Mouse (Mus musculus): Measurements from ENCODE around the gene Zfp239.
A peak's percentile ranks its signal among the peaks of the same experiment; 100 is the strongest.

Zfp239 gene

GRCm38 (mm10) chr6:117879408-117880115 is 17.7 kb downstream of the Zfp239 start:
- peak; percentile 99 for DNase-seq (ENCODE audit: inconsistent ontology term)

GRCm38 (mm10) chr6:117880394-117880838 is 18.5 kb downstream of the Zfp239 start:
- peak; percentile 76 for DNase-seq (ENCODE audit: inconsistent ontology term)

GRCm38 (mm10) chr6:117881229-117881628 is 19.3 kb downstream of the Zfp239 start:
- no peak for DNase-seq (ENCODE audit: inconsistent ontology term)

GRCm38 (mm10) chr6:117881997-117882396 is 20.1 kb downstream of the Zfp239 start:
- no peak for DNase-seq (ENCODE audit: inconsistent ontology term)

- no peak for DNase-seq (ENCODE audit: inconsistent ontology term)
Observed at GRCm38 (mm10) chr6:117885943-117886342, 24.0 kb downstream of the Zfp239 start.

GRCm38 (mm10) chr6:117888032-117888431 is 26.1 kb downstream of the Zfp239 start:
- no peak for DNase-seq (ENCODE audit: inconsistent ontology term)

- peak; percentile 79 for DNase-seq (ENCODE audit: inconsistent ontology term)
Observed at GRCm38 (mm10) chr6:117888642-117889096, 26.8 kb downstream of the Zfp239 start.

GRCm38 (mm10) chr6:117890257-117890656 is 28.4 kb downstream of the Zfp239 start:
- no peak for DNase-seq (ENCODE audit: inconsistent ontology term)

GRCm38 (mm10) chr6:117891369-117892160 is 29.7 kb downstream of the Zfp239 start:
- DNase-seq (ENCODE audit: inconsistent ontology term) = no peak

GRCm38 (mm10) chr6:117892386-117892785 is 30.5 kb downstream of the Zfp239 start:
- DNase-seq (ENCODE audit: inconsistent ontology term) = no peak

GRCm38 (mm10) chr6:117893435-117893834 is 31.5 kb downstream of the Zfp239 start:
- no peak for DNase-seq (ENCODE audit: inconsistent ontology term)

- no peak for DNase-seq (ENCODE audit: inconsistent ontology term)
Observed at GRCm38 (mm10) chr6:117897800-117898199, 35.9 kb downstream of the Zfp239 start.

GRCm38 (mm10) chr6:117900126-117901080 is 38.5 kb downstream of the Zfp239 start, which contains the start of gene Hnrnpf:
Gene Hnrnpf (plus strand): TSS chr6:117900324.
- no peak for DNase-seq (ENCODE audit: inconsistent ontology term)

- no peak for DNase-seq (ENCODE audit: inconsistent ontology term)
Observed at GRCm38 (mm10) chr6:117901510-117902402, 39.9 kb downstream of the Zfp239 start.

GRCm38 (mm10) chr6:117902556-117902955 is 40.7 kb downstream of the Zfp239 start:
- DNase-seq (ENCODE audit: inconsistent ontology term) = no peak

GRCm38 (mm10) chr6:117903836-117904235 is 41.9 kb downstream of the Zfp239 start:
- DNase-seq (ENCODE audit: inconsistent ontology term) = no peak

GRCm38 (mm10) chr6:117905260-117905930 is 43.5 kb downstream of the Zfp239 start:
- DNase-seq (ENCODE audit: inconsistent ontology term) = no peak

GRCm38 (mm10) chr6:117906015-117906531 is 44.2 kb downstream of the Zfp239 start:
- DNase-seq (ENCODE audit: inconsistent ontology term) = peak; percentile 59

GRCm38 (mm10) chr6:117906590-117907271 is 44.8 kb downstream of the Zfp239 start:
- peak; percentile 99 for DNase-seq (ENCODE audit: inconsistent ontology term)
